Mouse (Mus musculus) stomach, embryonic 16.5 days (tissue): ENCODE data around the gene Epyc. TPM values are rescaled to one million over a fixed set of nuclear protein-coding genes. Genes with fewer than 3 reads are reported as not detected.

Experiments
- ATAC-seq: fragments of 200-750 bp; cut with Nextera tagmentation; 2 replicates; pipeline ENCODE4 v1.8.0; 2017; ENCODE audit warnings: moderate number of reproducible peaks, moderate TSS enrichment; ENCODE audit not compliant: insufficient read depth, low FRiP score
- H3K27ac ChIP-seq: fragments of 300-500 bp; sonication (generic); 2 replicates; pipeline ENCODE4 v1.5.1; 2014; ENCODE audit warnings: low read length
- H3K27me3 ChIP-seq: fragments of 300-500 bp; sonication (generic); 2 replicates; pipeline ENCODE4 v1.6.1; 2014; ENCODE audit warnings: low read length, control low read depth, mixed read lengths; ENCODE audit not compliant: control insufficient read depth, insufficient read depth
- H3K36me3 ChIP-seq: fragments of 300-500 bp; sonication (generic); 2 replicates; pipeline ENCODE4 v1.6.1; 2014; ENCODE audit warnings: low read length; ENCODE audit not compliant: control insufficient read depth, insufficient read depth
- H3K4me1 ChIP-seq: fragments of 300-500 bp; sonication (generic); 2 replicates; pipeline ENCODE4 v1.6.1; 2014; ENCODE audit warnings: low read length, control low read depth, mixed read lengths; ENCODE audit not compliant: control insufficient read depth, insufficient read depth
- H3K4me2 ChIP-seq: fragments of 300-500 bp; sonication (generic); 2 replicates; pipeline ENCODE4 v1.6.1; 2014; ENCODE audit warnings: low read depth, low read length, mixed read lengths
- H3K4me3 ChIP-seq: fragments of 300-500 bp; sonication (generic); replicated peaks from 2 replicates; pipeline ENCODE4 v1.5.1; 2014; ENCODE audit warnings: mild to moderate bottlenecking, low read length
- H3K9ac ChIP-seq: fragments of 300-500 bp; sonication (generic); 2 replicates; pipeline ENCODE4 v1.6.1; 2014; ENCODE audit warnings: low read length
- H3K9me3 ChIP-seq: fragments of 300-500 bp; sonication (generic); replicated peaks from 2 replicates; pipeline ENCODE4 v1.6.1; 2016; ENCODE audit warnings: low read length, control low read depth; ENCODE audit not compliant: control insufficient read depth
- WGBS: fragments of 180-500 bp; shearing (Covaris S2); extraction: QIAGEN DNeasy Blood & Tissue Kit; methylation state at CpG from one replicate; pipeline ENCODE4 v1.1.7; 2014; 5-methylcytosine and 5-hydroxymethylcytosine counted together
- polyA plus RNA-seq: library from polyadenylated mRNA; unstranded; fragments of >200 nt; fragmentation: Nextera tagmentation; extraction: Ambion mirVana; gene quantifications from 2 replicates; pipeline ENCODE4 v1.2.1, GENCODE M21; 2015

Epyc gene
- polyA plus RNA-seq, 1 experiment from 2014 or later = 1.3 TPM

GRCm38 (mm10) chr10:97641926-97642325 lies 1.9 kb upstream of the Epyc start:
- 84% methylated on average over 2 of the region's 2 CpGs for WGBS
- no peak overlapping the region for H3K27ac ChIP-seq
- H3K9ac ChIP-seq = no peak overlapping the region
- H3K4me2 ChIP-seq = no peak overlapping the region
- ATAC-seq = no peak
- no peak overlapping the region for H3K4me3 ChIP-seq
- H3K4me1 ChIP-seq = no peaks in the 10 kb centered on the region
- H3K36me3 ChIP-seq = no peaks in the 10 kb centered on the region
- no peaks in the 10 kb centered on the region for H3K27me3 ChIP-seq
- H3K9me3 ChIP-seq = no peaks in the 10 kb centered on the region

DNA sequence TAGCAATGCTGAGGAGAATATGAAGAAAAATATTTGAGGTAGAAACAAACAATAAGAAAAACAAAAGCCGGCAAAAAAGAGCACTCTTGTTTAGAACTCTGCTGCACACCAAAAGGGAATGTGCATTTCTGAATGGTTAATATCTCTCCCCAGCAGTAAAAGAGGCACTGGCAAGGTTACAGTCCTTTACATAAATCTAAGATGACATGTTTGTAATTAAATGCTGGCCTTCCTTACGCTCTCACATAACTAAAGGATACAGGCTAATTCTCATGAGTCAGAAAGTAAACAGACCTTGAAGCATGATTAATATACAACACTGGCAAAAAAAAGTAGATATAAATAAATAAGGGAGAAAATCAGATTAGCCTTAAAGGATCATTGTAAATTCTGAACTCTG lies 6.5 kb downstream of the Epyc start:
- no peaks in the 10 kb centered on the region for H3K36me3 ChIP-seq
- 24% methylated on average over 2 of the region's 2 CpGs for WGBS
- no peak overlapping the region for H3K4me2 ChIP-seq
- H3K4me1 ChIP-seq = no peaks in the 10 kb centered on the region
- H3K9ac ChIP-seq = no peak overlapping the region
- no peaks in the 10 kb centered on the region for H3K27me3 ChIP-seq
- no peak overlapping the region for H3K4me3 ChIP-seq
- H3K9me3 ChIP-seq = no peaks in the 10 kb centered on the region
- no peak overlapping the region for H3K27ac ChIP-seq
- ATAC-seq = peak; percentile 60; the same call in 1 of the 2 replicates

GRCm38 (mm10) chr10:97659489-97659888 lies 15.6 kb downstream of the Epyc start:
- Histone ChIP-seq H3K4me2 (no peak overlapping the region), H3K9me3 (no peaks in the 10 kb centered on the region), H3K9ac (no peak overlapping the region), H3K36me3 (no peaks in the 10 kb centered on the region), H3K4me3 (no peak overlapping the region), H3K27ac (no peak overlapping the region), H3K27me3 (no peaks in the 10 kb centered on the region), H3K4me1 (no peaks in the 10 kb centered on the region)
- 95% methylated on average over 1 of the region's 1 CpGs for WGBS
- no peak for ATAC-seq

GRCm38 (mm10) chr10:97668656-97669055 lies 24.8 kb downstream of the Epyc start:
- Histone ChIP-seq H3K4me1 (peaks cover 8% of the 10 kb centered on the region; the same call in 1 of the 2 replicates), H3K4me2 (no peak overlapping the region), H3K9me3 (no peaks in the 10 kb centered on the region), H3K4me3 (no peak overlapping the region), H3K27me3 (no peaks in the 10 kb centered on the region), H3K9ac (no peak overlapping the region), H3K36me3 (no peaks in the 10 kb centered on the region), H3K27ac (peak overlapping the region; percentile 68)
- no peak for ATAC-seq
- 37% methylated on average over 4 of the region's 4 CpGs for WGBS

GRCm38 (mm10) chr10:97670202-97670601 lies 26.3 kb downstream of the Epyc start:
- WGBS = 27% methylated on average over 4 of the region's 4 CpGs
- Histone ChIP-seq H3K27me3 (no peaks in the 10 kb centered on the region), H3K27ac (no peak overlapping the region), H3K36me3 (no peaks in the 10 kb centered on the region), H3K4me1 (peaks cover 8% of the 10 kb centered on the region; the same call in 1 of the 2 replicates), H3K9me3 (no peaks in the 10 kb centered on the region), H3K9ac (no peak overlapping the region), H3K4me2 (no peak overlapping the region), H3K4me3 (no peak overlapping the region)
- ATAC-seq = no peak

DNA sequence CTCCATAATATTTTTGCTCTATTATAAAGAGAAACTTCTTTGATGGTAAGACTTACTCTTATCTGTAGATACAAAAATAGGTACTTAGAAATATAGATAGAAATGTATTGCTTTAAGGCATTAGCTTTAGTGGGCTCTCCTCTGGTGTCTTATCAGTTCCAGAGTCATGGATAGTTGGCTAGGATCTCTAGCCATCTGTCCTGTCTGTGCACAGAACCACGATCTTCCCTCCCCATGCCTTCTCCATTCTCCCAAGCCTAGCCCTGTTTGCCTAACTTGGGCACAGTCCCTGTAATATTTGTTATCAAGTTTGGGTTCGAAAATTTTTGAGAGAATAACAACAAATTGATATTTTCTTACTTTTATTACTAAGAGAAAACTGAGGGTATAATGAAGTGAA lies 29.4 kb downstream of the Epyc start:
- no peaks in the 10 kb centered on the region for H3K9me3 ChIP-seq
- peaks cover 6% of the 10 kb centered on the region; the same call in 1 of the 2 replicates for H3K4me1 ChIP-seq
- H3K9ac ChIP-seq = no peak overlapping the region
- no peak overlapping the region for H3K4me2 ChIP-seq
- WGBS = 73% methylated on average over 2 of the region's 2 CpGs
- no peaks in the 10 kb centered on the region for H3K36me3 ChIP-seq
- no peak overlapping the region for H3K4me3 ChIP-seq
- no peak for ATAC-seq
- H3K27ac ChIP-seq = no peak overlapping the region
- no peaks in the 10 kb centered on the region for H3K27me3 ChIP-seq

- H3K4me2 ChIP-seq = no peak overlapping the region
- H3K9me3 ChIP-seq = no peaks in the 10 kb centered on the region
- H3K4me1 ChIP-seq = no peaks in the 10 kb centered on the region
- H3K27me3 ChIP-seq = no peaks in the 10 kb centered on the region
- H3K4me3 ChIP-seq = no peak overlapping the region
- H3K9ac ChIP-seq = no peak overlapping the region
- no peaks in the 10 kb centered on the region for H3K36me3 ChIP-seq
- no peak overlapping the region for H3K27ac ChIP-seq
- no peak for ATAC-seq
These were observed 39.1 kb downstream of the Epyc start for GRCm38 (mm10) chr10:97682981-97683380.

DNA sequence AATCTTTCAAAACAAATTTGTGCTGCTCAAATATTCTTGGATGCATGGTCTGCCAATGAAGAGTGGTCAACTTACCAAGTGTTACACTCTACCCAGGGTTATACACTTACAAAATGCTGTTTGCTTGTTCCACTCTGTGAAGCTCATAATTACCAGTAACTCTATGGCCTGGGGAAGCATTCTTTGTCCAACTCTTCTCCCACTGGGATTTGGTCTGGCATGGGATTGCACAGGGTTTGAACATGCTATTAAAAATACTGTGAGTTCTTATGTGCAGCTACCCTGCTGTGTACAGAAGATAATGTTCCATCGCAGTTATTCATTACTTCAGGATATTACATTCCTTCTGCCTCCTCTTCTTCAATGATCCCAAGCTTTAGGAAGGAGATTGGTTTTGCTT lies 43.3 kb downstream of the Epyc start:
- H3K9me3 ChIP-seq = no peaks in the 10 kb centered on the region
- WGBS = 93% methylated on average over 1 of the region's 1 CpGs
- H3K9ac ChIP-seq = no peak overlapping the region
- H3K36me3 ChIP-seq = no peaks in the 10 kb centered on the region
- no peaks in the 10 kb centered on the region for H3K4me1 ChIP-seq
- no peak for ATAC-seq
- H3K4me3 ChIP-seq = no peak overlapping the region
- no peak overlapping the region for H3K27ac ChIP-seq
- H3K27me3 ChIP-seq = no peaks in the 10 kb centered on the region
- no peak overlapping the region for H3K4me2 ChIP-seq

GRCm38 (mm10) chr10:97689425-97689824 lies 45.6 kb downstream of the Epyc start:
- H3K36me3 ChIP-seq = no peaks in the 10 kb centered on the region
- WGBS = 65% methylated on average over 3 of the region's 3 CpGs
- H3K9ac ChIP-seq = no peak overlapping the region
- H3K4me3 ChIP-seq = no peak overlapping the region
- no peak overlapping the region for H3K27ac ChIP-seq
- no peak overlapping the region for H3K4me2 ChIP-seq
- no peaks in the 10 kb centered on the region for H3K9me3 ChIP-seq
- no peaks in the 10 kb centered on the region for H3K27me3 ChIP-seq
- ATAC-seq = no peak
- H3K4me1 ChIP-seq = no peaks in the 10 kb centered on the region

DNA sequence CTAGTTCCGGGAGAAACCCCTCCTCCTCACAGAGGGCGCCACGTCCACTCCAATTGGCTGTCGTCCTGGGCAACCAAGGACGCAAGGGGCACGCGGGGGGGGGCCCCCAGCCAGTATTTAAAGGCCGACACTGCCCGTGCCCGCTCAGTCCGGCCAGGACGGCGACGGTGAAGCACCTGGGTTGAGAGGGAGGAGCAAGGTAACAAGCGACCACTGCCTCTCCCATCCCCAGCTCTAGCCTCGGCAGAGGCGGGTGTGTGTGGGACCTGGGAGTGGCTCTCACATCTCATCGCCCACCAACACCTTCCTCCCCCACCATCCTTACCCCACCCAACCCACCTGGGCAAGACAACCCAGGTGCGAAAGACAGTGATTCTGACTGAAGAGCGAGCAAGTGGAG lies 49.0 kb downstream of the Epyc start, which contains the start of gene Ccer1:
Ccer1 (plus strand) TSS at position 147 of the 400 bp plus-strand sequence.
- Histone ChIP-seq H3K4me1 (no peaks in the 10 kb centered on the region), H3K27ac (no peak within 1 kb of the TSS), H3K4me2 (no peak within 1 kb of the TSS), H3K9me3 (no peaks in the 10 kb centered on the region), H3K36me3 (no peaks in the 10 kb centered on the region), H3K4me3 (no peak within 1 kb of the TSS), H3K9ac (no peak within 1 kb of the TSS), H3K27me3 (no peaks in the 10 kb centered on the region)
- 70% methylated on average over 20 of the region's 20 CpGs for WGBS
- ATAC-seq = no peak
